Mouse (Mus musculus) 3T3-L1 (cell line): ENCODE measurements around the gene Fam78a.

Experiments
- DNase-seq: peaks from one replicate; pipeline ENCODE4 v3.0.0-alpha.2; 2015; ENCODE audit warnings: low read depth, low spot score

Fam78a gene

DNA sequence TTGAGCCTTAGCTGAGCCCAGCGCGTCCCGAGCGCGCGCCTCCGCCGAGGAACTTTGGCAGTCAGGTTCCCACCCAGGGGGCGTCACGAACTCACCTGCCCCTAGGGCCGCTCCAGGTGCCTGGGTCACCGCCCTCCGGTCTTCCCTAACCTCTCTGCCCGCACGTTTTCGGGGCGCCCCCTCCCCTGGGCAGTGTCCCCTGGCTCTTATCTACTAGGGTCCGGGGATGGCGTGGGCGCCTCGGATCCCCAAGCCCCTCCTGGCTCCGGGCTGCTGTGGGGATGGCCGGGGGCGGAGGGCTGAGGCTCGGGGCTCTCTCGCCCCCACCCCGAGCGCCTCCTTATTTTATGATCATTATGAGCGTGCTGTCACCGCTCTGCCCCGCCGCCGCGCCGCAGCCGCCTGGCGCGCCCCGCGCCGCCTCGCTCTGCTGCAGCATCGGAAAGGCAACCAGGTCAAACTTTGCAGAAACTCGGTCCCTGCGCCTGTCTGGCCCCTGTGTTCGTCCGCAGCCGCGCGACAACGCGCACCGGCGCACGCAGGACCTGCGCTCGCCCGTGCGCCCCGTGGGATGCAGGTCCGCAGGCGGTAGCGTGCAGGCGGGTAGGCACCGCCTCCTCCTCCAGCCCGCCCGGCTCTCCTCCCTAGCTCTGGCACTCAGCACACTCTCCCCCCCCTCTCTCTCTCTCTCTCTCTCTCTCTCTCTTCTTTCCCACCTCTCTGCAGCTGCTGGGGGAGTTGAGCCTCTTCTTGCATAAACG is at the start of gene Fam78a:
Gene Fam78a (minus strand): TSS at position 747 of the 761 bp plus-strand sequence.
- DNase-seq, result no peak

DNA sequence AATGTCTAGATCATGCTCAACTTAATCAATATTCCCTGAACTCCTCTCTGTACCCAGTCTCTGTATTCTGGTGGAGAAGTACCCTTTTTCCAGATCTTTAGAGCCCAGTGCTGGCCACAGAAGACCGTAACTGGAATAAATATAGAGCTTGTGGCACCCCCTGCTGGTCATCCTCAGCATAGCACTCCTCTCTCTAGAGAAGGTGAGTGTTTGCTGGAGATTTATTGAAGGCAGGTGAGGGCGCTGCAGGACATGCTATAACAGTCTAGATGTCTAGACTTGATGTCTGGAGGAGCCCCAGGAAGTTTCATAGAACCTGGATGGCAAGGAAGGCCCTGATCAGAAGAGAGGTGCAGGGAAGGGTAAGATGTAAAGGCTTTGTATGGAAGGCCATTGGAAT is 49.4 kb upstream of the Fam78a start:
- DNase-seq, result peak; percentile 94

DNA sequence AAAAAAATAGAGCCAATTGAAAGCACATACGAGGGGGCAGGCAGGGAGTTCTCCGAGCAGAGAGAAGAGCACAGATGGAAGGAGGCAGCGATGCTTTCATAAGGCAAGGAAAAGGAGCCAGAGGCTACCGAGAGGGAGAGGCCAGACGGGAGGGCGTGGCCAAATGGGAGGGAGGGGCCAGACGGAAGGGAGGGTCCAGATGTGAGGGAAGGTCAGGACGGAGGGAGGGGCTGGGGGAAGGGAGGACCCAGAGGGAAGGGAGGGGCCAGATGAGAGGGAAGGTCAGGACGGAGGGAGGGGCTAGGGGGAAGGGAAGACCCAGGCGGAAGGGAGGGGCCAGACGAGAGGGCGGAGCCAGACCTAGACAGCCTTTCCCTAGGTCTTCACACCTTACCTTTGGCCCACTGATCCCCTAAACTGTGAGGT is 47.9 kb upstream of the Fam78a start:
- peak; percentile 60 for DNase-seq

DNA sequence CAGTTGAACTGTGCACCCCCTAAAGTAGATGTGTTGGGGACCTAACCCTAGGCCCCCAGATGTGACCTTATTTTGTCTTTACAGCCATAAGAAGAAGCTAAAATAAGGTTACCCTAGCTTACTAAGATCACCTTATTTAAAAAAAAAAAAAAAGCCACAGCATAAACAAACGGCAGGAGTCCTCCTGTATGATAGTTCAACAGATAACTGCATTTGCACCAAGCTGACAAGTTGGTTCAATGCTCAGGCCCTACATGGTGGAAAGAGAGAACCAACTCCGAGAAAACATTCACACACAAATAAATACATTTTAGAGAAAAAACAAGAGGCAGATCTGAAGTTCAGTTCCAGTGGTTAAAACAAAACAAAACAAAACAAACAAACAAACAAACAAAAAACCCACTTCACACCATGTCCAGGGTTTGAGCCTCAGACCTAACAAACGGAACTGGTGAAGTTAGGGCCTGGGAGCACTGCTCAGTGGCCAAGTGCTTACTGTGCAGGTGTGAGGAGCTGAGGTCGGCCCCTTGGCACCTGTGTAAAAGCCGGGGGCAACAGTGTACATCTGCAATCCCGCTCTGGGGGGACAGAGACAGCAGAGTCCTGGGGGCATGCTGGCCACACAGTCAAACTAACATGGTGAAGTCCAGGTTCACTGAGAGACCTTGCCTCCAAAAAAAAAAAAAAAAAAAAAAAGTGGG is 47.4 kb upstream of the Fam78a start:
- DNase-seq, result no peak

DNA sequence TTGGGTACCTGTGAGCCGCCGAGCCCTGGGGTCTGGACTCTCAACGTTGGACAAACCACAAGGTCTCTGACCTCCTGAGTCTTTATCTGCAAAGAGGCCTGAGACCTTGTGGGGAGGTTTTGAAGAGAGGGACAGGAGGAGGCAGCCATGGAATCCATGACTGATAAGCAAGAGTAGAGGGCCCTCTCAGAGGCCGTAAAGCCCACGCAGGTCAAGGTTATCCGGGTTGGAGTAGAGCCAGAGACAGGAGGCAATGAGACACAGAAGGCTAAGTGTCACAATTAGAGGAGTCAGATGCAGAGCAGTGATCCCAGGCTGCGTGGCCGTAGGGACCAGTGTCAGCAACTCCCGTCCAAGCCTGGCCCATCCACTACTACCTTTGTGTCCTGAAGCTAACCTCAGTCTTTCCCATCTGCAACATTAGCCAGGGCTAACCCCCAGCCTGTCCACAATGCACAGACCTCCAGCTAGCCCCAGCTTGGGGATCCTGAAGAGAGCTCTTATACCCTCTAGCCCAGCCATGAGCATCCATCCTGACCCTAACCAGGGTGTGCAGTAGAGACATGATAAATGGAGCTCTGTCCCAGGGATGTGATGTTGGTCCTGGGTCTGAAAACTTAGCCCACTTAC is 46.7 kb upstream of the Fam78a start:
- DNase-seq, result no peak

DNA sequence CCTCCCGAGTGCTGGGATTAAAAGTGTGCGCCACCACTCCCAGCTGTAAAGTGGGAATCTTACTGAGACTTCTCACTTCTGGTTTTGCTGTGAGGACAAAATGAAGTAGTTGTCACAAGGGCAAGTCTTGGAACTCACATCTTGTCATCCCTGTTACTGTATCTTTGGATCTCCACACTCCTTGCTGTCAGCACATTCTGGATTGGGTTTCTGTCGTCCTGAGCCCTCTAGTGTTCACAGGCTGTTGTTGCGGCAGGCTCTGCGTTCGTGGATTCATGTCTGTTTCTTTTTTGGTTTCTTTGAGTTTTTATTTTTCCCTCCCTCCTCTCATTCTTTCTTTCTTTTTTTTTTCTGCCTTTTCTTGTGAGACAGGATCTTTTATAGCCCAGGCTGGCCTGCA is 45.8 kb upstream of the Fam78a start:
- peak; percentile 90 for DNase-seq

DNA sequence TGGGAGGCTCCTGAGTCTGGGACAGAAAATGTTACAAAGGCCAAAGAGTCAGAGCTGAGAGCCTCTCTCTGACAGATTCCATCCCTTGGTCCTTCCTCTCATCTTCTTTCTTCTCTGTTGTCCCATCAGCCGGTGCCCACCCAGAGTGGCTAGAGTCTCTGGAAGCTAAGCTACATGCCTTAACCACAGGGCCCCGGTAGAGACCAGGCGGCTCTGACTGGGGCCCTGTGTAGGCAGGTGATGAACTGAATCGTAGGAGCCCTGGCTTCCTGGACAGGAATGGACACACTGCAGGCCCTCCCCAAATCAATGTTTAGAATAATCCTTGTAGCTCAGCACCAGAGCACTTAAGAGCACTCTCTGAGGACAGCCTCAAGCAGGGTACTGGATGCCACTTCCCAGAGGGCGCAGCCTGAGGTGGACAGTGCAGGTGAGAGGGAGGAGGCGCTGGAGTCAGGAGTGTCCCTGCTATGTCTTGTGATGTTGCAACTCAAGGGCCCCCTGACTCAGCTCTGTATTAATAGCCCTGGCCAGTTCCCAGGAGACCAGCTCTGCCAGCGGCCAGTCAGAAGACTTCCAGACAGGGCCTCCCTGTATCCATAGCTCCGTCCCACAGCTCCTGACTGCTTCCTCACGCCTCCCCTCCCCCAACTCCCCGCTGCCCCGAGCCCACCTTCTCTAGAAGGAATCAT is 44.9 kb upstream of the Fam78a start:
- peak; percentile 78 for DNase-seq

DNA sequence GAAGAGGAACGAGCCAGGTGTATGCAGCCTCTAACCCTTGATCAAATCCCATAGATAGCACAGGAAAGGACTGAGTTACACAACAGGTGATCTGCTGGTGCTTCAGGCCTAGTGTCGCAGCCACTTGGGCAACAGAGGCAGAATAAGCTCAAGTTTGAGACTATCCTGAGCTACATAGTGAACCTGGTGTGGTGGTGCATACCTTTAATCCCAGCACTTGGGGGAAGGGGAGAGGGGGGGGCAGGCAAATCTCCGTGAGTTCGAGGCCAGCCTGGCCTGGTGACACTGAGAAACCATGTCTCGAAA is 43.8 kb upstream of the Fam78a start:
- DNase-seq, result no peak

DNA sequence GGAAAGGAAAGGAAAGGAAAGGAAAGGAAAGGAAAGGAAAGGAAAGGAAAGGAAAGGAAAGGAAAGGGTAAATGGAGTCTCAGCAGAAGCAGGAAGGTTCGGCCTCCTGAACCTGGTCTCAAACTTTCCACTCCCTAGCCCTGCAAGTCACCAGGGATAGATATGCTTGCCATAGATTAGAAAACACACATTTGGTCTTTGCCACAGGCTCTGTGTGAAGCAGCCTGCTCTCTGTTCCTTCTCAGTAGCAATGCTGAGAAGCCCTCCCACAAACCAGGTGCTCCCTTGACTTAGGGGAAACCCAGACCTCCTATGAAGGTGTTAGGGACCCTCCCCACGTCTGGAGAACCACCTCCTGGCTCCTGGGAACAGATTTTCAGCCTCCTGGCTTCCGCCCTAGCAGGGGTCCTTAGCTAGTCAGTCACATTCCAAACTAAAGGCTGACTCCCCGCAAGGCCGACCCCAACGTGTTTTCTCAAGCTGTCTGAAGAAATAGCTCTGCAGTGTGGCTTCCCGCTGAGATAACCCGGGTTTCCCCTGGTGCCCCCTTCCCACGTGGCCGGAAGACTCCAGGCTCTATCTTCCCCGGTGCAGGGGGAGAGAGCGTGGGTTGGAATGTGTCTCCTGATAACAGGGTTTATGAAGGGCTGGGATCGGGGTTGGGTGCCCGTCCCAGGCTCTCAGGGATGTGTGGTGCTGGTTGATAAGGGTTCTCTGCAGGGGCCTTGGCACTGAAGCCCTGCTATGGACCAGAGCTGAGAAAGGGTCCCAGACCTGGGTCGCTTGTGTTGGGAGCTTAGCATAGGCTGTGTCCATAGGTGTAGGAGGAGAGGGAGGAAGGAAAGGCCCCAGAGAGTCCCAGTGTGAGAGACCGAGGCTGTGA is 43.2 kb upstream of the Fam78a start:
- DNase-seq, result no peak

DNA sequence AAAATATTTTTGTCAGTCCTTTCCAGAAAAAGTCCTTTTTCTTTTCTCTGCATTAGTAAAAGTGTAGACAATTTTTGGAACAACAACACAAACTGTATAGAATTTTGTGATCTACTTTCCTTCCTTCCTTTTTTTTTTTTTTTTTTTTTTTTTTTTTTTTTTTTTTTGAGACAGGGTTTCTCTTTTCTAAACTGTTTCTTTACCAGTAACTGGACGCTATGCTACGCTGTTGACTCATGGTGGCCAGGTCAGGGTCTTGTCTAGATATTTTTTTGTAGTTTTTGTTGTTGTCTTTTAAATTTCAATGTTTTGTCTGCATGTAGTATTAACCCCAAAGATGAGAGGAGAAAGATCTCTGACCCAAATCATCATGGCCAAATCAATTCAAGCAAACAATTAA is 37.1 kb upstream of the Fam78a start:
- DNase-seq, result no peak

DNA sequence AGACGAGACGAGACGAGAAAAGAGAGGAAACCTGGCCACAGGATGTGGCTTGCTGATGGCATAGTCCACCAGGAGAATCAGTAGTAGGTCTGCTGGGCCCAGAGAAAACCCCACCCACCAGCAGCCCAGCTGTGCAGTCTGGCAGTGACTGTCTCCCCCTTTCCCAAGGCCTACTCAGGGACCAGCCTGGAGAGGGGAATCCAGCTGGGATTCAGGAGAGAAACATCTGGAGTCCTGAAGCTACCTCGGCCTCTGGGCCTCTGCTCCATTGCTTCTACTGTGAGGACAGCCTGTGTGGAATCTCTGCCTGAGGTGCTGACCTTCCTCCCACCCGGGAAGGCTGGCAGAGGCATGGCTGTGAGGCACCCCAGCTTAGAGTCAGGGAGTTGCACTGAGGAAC is 36.5 kb upstream of the Fam78a start:
- no peak for DNase-seq

DNA sequence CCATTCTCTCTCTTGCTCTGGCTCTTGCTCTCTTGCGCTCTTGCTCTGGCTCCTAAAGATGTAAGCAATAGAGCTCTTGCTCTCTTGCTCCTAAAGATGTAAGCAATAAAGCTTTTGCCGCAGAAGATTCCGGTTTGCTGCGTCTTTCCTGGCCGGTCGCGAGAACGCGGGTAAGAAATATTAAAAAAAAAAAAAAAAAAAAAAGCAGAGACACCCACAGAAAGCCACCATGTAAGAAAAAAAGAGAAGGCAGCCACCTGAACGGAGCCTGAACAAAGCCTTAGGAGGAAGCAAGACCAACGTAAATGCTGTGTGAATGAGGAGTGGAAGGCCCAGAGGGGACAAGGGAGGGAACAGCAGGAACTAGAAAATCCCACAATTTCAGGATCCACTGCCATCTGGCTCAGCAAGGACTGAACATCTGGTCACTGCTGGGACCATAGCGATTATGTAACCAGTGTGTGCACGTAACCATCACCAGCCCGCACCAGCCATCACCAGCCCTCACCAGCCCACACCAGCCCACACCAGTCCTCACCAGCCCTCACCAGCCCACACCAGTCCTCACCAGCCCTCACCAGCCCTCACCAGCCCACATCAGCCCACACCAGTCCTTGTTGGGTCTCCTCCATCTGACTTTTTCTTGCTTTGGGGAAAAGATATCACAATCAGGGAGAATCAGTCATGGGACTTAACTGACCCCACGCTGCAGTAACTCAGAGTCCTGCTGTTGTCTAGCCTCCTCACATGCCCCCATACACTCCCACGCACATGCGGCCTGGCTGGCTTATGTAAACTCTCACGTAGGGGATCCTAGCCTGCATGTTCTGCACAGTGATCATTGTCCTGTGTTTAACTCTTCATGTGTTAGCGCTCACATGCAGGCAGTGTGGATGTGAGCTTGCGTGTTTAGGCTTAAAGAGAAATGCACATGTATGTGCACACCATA is 35.4 kb upstream of the Fam78a start:
- no peak for DNase-seq

DNA sequence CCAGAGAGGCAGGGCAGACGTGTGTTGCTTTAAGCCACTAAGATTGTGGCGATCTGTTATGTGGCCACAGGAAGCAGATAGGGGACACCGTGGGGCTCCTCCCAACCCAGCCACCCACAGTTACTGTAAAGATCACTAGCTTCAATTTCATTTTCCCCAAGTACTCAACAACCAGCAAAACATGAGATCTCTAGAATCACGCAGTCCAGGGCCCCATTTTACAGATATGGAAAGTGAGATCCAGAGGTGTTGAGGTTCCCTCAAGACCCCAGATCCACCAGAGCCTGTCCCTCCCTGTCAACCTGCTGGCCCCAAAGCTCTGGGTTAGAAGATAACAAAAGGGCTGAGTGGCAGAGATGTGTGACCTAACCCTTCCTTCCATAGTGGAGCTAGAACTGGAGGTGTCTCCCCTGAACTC is 31.2 kb upstream of the Fam78a start:
- no peak for DNase-seq

DNA sequence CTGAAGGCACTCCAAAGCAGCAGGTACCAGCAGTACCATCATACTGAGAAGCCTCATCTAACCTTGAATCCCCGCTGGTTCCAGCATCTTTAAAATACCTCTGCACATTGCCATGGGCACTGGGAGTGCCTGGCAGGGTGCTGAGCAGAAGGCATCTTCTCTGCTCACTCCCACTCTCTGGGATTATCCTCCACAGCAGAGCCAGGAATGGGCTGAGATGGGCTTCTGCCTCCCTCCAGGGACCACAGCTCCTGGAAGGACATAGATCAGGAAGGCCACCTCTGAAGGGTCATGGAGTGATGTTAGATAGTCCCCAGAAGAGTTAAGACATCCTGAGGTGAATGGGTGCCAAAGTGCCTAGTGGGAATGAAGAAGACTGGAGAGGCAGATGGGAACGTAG is 27.9 kb upstream of the Fam78a start:
- no peak for DNase-seq

DNA sequence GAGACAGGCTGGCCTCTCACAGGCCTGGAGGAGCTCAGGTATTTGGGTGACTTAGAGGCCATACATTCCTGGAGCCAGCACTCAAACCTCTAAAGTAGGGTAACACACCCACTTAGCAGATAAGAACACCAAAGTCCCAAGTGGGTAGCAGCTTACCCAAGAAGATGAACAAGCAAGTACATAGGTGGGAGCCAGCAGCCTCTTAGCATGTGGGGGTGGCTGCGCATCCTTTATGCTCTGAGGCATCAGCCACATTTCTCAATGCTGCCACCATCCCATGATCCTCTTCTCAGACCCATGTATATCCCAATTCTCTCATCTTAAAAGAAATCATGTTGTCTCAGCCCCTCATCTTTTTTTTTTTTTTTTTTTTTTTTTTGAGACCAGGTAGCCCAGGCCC is 26.6 kb upstream of the Fam78a start:
- DNase-seq, result no peak

DNA sequence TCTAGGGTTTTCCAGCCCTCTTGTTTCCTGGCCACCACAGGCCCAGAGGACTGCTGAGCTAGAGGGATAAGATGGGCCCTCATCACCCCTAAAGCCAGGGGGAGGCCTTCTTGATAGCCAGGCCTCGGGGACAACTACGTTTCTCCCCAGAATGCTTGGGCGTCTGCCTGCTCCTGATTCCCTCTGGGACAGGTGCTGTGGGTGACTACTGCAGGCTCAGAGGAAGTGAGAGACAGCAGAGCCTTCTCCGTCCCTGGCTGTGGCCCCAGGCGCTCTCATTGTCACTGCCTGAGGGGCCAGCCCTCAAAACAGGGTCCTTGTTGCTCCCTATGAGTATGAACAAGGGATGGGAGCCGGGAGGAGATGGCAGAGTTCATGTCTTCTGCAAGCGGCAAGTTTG is 21.3 kb upstream of the Fam78a start:
- DNase-seq, result no peak

DNA sequence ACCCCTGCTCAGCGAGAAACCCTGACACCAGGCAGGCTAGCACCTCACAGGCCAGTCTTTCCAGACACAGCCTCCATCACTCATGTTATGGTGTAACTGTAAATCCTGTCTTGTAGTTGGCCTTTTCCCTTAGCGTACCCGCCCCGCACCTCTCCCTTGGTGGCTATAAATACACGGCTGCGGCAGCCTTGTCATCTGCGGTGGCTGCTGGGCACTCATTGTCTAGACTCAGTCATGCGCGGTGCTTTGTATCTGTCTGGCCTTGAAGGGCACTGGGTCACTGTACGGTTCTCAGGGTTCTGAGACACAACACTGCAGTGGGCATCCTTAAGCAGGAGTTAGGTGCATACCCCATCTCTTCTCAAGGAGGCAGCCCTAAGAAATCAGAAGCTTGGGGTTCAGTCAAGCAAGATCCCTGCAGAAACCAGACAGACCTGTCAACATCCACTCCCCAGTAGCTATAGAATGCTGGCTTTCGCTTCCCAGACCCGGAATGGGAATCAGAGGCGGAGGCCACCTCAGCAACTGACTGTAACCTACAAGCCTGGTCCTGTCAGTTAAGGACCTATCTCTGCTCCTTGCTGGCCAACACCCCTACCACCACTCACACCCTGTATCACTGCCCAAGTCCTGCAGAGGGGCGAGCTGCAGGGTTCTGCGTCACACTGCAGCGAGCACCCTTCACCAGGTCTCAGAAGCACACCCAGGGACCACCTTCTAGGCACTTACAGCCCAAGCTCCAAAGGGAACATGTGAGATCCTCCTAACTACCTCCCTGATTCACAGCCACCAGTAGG is 20.7 kb upstream of the Fam78a start:
- DNase-seq, result no peak

DNA sequence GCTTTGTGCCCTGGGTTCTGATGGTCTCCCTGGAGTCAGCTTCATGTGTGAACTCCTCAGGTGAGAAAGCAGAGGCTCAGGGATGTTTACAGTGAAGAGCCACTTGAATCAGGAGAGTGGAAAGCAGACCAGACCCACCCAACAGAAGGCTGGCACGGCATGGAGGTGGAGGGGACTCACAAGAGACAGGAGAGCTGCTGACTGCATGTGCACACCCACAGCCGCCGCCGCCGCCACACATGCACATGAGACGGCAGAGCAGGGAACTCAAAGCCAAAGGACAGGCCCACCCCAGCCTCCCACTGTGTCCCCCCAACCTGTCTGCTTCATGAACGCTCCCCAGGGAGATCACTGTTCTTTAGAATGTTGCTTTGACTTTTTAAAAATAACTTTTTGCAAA is 19.5 kb upstream of the Fam78a start:
- no peak for DNase-seq

DNA sequence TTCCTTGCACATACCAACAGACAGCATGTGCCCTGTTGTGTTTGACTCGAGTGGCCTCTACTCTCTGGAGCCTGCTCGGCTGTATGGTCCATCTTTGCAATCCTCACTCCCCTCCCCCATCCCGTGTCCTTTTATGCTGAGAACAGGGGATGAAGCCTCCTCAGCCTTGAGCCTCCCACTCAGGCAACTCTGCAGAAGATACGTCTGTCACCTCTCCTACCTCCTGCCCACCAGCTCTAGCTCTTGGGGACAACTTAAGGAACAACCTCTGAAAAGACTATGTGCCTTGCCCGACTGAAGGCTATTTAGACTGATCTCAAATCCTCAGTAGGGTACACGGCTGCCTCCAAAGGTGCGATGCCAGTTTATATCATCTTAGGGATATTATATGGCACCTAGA is 18.9 kb upstream of the Fam78a start:
- DNase-seq, result no peak
